Mouse (Mus musculus): ENCODE measurements around the gene Atg13. TPM values are rescaled to one million over a fixed set of nuclear protein-coding genes. Genes with fewer than 3 reads are reported as not detected.

Gene Atg13
- total and polyA plus RNA-seq, 3 experiments: 58.5 to 61.7 (median 59.4) TPM

GRCm38 (mm10) chr2:91649152-91649551, 61.2 kb downstream of the Atg13 start:
- no peak for DNase-seq

- no peak for DNase-seq
Observed at GRCm38 (mm10) chr2:91646733-91647132, 63.6 kb downstream of the Atg13 start.

GRCm38 (mm10) chr2:91645811-91646210, 64.6 kb downstream of the Atg13 start:
- DNase-seq: no peak

DNA sequence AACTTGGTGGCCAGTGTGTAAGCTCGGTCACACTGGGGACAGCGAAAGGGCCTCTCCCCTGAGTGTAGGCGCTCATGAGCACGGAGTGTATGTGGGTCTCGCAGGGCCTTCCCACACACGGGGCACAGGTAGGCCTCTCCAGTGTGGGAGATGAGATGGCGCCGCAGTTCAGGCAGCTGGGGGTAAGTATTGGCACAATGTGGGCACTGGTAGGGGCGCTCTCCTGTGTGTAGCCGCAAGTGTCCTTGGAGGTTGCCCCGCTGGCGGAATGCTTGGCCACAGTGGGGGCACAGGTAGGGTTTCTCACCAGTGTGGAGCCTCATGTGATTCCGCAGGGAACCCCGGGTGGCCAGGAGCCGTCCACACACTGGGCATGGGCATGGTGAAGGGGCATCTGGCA, 65.0 kb downstream of the Atg13 start:
- DNase-seq: no peak

- DNase-seq: no peak
Observed at GRCm38 (mm10) chr2:91644021-91644420, 66.4 kb downstream of the Atg13 start.

DNA sequence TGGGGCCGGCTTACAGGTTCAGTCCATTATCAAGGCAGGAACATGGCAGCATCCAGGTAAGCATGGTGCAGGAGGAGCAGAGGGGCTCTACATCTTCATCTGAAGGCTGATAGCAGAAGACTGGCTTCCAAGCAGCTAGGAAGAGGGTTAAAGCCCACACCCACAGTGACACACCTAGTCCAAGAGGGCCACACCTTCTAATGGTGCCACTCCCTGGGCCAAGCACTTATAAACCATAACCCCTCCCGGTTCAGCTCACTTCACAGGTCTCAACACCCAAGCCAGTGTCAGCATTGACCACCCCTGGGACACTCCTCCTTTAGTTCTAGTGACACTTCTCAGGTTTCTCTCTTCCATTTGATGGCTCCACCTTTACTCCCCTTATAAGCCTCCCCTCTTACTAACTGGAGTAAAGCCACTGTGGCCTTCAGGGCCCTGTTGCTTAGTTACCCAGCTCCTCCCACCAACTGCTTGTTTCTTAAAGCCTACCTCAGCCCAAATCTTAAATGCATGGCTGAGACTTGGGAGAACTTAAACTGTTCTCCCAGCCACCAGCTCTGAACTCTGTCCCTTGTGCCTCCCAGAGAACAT, 67.5 kb downstream of the Atg13 start:
- no peak for DNase-seq

GRCm38 (mm10) chr2:91638931-91639330, 71.4 kb downstream of the Atg13 start:
- DNase-seq: no peak

DNA sequence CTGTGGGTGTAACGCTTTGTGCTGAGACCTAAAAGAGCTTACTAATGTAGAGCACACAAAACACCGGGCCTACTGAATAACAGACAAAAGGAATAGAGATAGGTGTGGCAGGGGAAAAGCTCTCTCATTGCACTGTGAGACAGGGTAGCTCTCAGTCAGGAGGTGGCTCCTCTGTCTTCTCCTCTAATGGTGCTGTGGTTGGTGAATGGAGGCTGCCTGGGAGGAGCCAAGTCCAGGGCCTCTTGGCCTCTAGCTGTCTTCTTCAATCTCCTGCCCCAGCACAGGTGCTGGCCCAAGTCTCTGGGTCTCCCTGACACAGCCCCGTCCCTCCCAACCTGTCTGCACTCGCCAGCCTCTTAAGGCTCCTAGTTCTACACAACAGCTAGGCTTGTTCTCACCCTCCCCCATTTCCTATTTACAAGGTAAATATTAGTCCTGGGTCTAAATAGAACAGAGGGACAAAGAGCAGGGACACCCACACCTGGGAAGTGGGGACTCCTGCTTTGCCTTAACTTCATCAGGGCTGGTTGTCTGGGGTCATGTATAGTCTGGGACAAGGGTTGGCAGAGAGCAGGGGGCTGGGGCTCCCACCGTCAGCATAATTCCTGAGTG, 73.5 kb downstream of the Atg13 start:
- DNase-seq: no peak

DNA sequence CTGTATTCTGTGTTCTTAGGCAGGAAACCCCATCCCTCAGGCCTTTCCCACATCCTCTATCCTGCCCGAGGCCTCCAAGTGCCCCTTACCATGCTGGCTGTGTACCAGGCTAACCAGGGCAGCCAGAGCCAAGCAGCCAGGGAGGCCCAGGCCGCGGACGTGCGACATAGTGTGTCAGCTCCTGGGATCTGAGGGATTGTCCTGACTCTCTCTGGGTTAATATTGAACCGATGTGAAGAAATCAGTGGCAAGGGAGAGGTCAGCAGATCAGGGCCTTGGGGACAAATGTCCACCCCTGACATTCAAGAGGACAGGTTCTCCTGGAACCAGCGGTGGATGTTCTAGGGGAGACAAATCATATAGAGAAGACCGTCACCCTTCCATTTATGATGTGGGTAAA, 74.1 kb downstream of the Atg13 start, which contains the start of gene F2:
Gene F2 (minus strand): TSS at position 186 of the 400 bp plus-strand sequence.
- DNase-seq: no peak

GRCm38 (mm10) chr2:91635486-91635885, 74.9 kb downstream of the Atg13 start:
- DNase-seq: no peak

DNA sequence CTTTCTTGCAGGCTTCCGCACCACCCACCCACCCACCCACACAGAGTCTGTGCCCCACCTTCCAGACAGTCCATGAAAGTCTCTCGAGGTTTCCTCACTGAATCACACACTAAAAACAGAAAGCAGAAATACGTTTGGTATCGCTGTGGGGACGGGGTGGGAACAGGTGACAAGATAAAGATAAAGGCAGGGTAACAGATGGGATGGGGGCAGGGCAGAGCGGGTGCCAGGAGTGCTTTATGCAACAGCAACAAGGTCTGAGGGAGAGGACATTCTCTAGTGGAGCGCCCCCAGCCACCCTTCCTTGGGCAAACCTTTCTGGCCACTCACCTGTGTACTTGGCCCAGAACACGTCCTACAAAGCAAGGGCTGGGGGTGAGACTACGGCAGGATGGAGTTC, 75.5 kb downstream of the Atg13 start:
- no peak for DNase-seq

DNA sequence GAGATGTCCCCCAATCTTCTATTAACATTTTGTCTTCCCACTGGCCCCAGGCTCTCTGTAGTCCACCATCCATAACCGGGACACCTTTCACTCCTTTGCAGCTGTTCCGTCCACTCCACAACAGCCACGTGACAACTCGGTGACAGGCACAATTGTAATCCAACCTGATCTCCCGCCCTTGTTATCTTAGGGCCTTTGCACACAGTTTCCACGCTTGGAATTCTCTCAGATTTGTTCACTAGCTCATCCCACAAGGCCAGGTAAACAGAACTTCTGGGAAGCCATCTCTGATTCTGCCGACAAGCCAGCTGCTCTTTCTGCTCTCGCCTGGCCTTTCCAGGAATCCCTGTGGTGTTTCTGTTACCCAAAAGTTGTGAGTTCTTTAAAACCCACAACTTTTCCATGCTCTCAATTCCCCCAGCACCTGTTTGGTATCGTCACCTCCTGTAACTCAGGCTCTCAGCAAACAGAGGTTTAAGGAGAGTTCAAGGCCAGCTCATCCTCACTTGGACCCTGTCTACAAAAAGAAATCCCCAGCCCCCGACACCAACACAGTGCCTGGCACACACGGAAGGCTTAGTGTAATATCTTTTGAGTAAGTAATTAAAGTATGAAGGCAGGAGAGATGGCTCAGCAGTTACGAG, 76.9 kb downstream of the Atg13 start:
- no peak for DNase-seq

- DNase-seq: no peak
Observed at GRCm38 (mm10) chr2:91632316-91632715, 78.1 kb downstream of the Atg13 start.

GRCm38 (mm10) chr2:91631826-91632225, 78.5 kb downstream of the Atg13 start:
- DNase-seq: peak; percentile 56

DNA sequence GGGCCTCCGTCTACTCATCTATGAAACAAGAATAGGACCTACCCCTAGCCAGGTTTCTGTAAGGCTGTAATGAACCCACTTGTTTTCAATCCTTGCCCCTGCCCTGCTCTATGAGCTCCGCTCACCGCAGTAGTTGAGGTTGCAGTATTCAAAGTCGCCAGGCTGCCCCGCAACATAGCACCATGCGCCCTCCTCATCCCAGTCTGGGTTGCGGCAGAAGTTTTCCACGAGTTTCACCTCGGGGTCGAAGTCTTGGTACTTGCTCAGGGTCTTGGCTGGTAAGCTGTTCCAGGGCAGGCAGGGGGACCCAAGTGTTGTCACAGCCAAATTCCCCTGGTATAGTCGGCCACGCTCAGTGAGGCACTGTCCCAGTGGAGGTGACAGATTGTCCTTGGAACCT, 80.0 kb downstream of the Atg13 start:
- peak; percentile 45 for DNase-seq

DNA sequence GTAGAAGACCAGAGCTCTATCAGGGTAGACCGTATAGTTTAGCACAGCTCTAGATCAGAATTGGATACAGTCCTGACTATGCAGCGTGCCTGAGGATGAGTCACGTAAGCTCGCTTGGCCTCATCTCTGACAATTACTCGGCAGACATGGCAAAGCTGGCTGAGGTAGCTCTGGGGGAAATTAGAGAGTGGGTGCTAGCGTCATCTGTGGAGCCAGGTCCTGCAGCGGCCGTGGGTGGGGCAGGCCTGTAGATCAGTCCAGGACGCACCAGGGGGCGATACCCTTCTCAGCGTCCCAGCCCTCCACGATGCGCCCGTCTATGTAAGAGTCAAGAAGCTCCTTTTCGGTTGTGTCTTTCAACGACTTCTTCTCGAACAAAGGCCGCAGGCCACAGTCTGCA, 80.7 kb downstream of the Atg13 start:
- peak; percentile 49 for DNase-seq

- DNase-seq: no peak
Observed at GRCm38 (mm10) chr2:91628171-91628570, 82.2 kb downstream of the Atg13 start.

DNA sequence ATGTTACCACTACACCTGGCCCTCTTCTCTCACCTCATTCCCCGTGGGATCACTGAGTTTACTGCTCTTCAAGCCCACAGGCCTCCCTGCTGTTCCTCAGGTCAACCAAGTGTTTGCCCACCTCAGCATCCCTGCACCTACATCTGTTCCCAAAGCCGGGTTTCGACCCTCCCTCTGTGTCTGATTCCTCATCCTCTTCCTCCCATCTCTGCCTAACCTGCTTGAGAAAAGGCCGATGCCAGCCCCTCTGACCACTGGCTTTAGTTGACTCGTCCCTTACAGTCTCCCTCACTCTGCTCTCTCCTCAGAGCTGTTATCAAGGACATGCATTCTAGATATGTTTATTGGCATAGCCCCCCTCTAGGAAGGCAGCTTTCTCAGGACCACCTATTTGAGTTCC, 82.9 kb downstream of the Atg13 start:
- no peak for DNase-seq

Other genes with a start within 250 kb of the Atg13 start
- gene Ckap5, start 183.8 kb downstream of the Atg13 start, total RNA-seq (2021): 10 to 100 TPM; 36.6 to 40.3 TPM
- gene Ckap5, start 183.8 kb downstream of the Atg13 start, polyA plus RNA-seq (2012; rRNA removed): 2.3 and 2.9 TPM in 2 replicates
- 1 to 10 TPM in 1 of 2 experiments, under 1 TPM in 1; 0.38 to 2.9 TPM for gene F2, start 74.2 kb downstream of the Atg13 start, total RNA-seq (2021)
- 1.2 TPM in 1 of 2 replicates, not detected in the other for gene F2, start 74.2 kb downstream of the Atg13 start, polyA plus RNA-seq (2012; rRNA removed)
- 1 to 10 TPM; 8.0 to 9.6 TPM for gene Zfp408, start 60.8 kb downstream of the Atg13 start, total RNA-seq (2021)
- gene Zfp408, start 60.8 kb downstream of the Atg13 start, polyA plus RNA-seq (2012; rRNA removed): 18.9 and 20.5 TPM in 2 replicates
- 10 to 100 TPM; 64.4 to 65.4 TPM for gene Arhgap1, start 60.7 kb downstream of the Atg13 start, total RNA-seq (2021)
- 52.9 and 65.8 TPM in 2 replicates for gene Arhgap1, start 60.7 kb downstream of the Atg13 start, polyA plus RNA-seq (2012; rRNA removed)
- 10 to 100 TPM in 1 of 2 experiments, 1 to 10 TPM in 1; 6.8 to 12.0 TPM for gene Harbi1, start 276 bp upstream of the Atg13 start, total RNA-seq (2021)
- 1.8 and 2.0 TPM in 2 replicates for gene Harbi1, start 276 bp upstream of the Atg13 start, polyA plus RNA-seq (2012; rRNA removed)
- gene Ambra1, start 19.6 kb upstream of the Atg13 start, total RNA-seq (2021): 10 to 100 TPM; 31.0 to 34.1 TPM
- 23.8 and 29.8 TPM in 2 replicates for gene Ambra1, start 19.6 kb upstream of the Atg13 start, polyA plus RNA-seq (2012; rRNA removed)
- gene Chrm4, start 216.7 kb upstream of the Atg13 start, total RNA-seq (2021): 1 to 10 TPM; 2.1 to 3.1 TPM
- gene Chrm4, start 216.7 kb upstream of the Atg13 start, polyA plus RNA-seq (2012; rRNA removed): 0.28 and 0.49 TPM in 2 replicates
- 1 to 10 TPM; 6.0 to 8.0 TPM for gene Mdk, start 221.7 kb upstream of the Atg13 start, total RNA-seq (2021)
- 1.3 and 2.1 TPM in 2 replicates for gene Mdk, start 221.7 kb upstream of the Atg13 start, polyA plus RNA-seq (2012; rRNA removed)
- not detected for gene Gm9821, start 235.1 kb upstream of the Atg13 start, total RNA-seq (2021)
- gene Gm9821, start 235.1 kb upstream of the Atg13 start, polyA plus RNA-seq (2012; rRNA removed): not detected in 2 replicates